Mouse (Mus musculus): Measurements from ENCODE around the gene Ttll13.

Ttll13 gene

DNA sequence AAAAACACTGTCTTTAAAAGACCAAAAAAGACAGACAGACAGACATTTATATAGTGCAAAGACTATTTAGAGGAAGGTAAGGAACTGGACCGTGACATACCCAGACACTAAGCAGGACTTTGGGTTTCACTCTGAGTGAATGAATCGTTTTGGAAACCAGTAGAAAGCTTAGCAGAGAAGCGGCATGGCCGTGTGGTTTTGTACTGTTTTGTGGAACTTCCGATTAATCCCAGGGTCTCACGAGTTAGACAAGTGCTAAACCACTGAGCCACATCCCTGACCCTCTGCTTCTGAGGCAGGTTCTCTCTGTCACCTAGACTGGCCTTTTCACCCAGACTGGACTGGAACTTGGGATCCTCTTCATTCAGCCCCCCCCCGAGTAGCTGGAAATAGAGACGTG, 31.7 kb upstream of the Ttll13 start:
- DNase-seq (ENCODE audit: low spot score): no peak

DNA sequence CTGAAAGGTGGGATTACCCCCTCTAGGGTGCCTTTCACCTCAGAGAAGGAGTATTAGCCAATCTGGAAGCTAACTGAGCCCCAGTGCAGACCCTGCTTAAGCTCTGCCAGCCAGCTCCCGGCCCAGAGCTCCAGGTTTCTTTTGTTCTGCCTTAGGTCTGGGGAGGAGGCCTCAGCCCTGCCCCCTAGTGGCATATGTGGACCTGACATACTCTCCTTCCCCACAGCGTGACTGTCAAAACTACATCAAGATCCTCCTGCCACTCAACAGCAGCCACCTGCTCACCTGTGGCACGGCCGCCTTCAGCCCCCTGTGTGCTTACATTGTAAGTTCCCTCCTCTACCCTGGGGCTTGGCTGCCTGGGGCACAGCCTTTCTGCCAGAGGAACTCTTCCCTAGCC, 30.8 kb upstream of the Ttll13 start:
- DNase-seq (ENCODE audit: low spot score): no peak

DNA sequence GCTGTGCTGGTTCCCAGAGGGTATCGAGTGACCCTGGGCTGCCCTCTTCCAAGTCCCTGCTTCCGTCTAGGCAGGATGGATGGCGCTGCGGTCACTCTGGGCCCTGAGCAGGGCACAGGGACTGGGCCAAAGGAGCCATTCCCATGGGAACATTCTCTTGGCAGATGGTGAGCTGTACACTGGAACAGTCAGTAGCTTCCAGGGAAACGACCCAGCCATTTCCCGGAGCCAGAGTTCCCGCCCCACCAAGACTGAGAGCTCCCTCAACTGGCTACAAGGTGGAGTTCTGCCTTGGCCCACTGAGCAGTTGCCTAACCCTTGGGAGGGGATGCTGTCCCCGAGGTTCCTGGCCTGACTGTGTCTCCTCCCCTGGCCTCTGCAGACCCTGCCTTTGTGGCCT, 29.6 kb upstream of the Ttll13 start:
- no peak for DNase-seq (ENCODE audit: low spot score)

DNA sequence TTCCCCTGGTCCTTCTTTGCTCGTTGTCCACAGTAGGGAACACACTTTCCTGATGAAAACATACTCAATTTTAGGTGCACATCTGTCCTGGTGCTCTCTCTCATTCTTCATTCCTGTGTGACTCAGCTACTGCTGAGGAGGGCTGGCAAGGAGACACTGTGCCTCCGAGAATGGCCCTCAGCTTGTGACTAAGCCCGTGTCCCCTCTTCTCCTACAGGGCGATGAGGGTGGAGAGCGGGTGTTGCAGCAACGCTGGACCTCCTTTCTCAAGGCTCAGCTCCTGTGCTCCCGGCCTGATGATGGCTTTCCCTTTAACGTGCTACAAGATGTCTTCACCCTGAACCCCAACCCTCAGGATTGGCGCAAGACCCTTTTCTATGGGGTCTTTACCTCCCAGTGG, 27.5 kb upstream of the Ttll13 start:
- DNase-seq (ENCODE audit: low spot score): no peak

DNA sequence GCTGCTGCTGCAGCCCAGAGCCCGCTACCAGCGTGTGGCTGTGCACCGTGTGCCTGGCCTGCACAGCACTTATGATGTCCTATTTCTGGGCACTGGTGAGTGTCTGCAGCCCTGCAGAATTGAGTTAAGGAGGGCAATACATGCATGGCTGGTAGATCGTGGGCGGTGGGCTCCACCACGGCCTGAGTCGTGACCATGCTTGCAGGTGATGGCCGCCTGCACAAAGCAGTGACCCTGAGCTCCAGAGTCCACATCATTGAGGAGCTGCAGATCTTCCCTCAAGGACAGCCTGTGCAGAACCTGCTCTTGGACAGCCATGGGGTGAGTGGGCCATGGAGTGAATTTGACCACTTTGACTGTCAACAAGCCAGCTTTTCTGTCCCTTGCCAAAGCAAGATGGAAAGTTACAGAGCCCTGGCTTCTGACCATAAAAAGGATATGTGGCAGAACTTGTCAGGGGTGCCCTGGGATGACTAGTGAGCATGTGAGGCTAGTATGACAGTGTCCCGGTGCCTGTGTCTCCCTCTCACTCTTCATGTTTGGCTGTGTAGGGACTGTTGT, 25.9 kb upstream of the Ttll13 start:
- DNase-seq (ENCODE audit: low spot score): no peak

- no peak for DNase-seq (ENCODE audit: low spot score)
Observed at GRCm38 (mm10) chr7:80221179-80221750, 24.9 kb upstream of the Ttll13 start.

- DNase-seq (ENCODE audit: low spot score): no peak
Observed at GRCm38 (mm10) chr7:80227065-80227464, 19.1 kb upstream of the Ttll13 start.

GRCm38 (mm10) chr7:80230196-80230595, 16.0 kb upstream of the Ttll13 start:
- DNase-seq (ENCODE audit: low spot score): no peak

DNA sequence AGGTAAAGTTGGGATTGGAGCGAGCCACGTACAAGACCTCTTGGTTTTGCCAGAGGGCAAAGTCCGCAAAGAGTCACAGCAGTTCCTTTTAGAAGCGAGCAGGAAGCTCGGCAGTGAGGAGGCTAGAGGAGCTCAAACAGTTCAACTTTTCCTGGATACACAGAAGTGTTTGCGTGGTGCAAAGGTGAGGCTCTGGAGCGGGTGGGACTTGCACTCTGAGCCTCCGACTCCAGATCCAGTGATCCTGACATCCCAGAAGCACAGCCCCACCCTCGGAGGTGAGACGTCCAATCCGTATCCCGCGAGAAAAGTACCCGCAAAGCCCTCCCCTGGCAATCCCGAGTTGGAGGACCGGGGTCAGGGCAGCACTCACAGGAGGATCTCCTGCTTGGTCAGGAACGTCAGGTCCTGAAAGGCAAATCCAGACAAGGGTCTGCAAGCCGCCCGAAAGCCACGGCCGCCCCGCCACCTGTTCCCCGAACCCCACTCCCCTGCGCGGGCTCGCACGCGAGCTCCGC, 14.1 kb upstream of the Ttll13 start:
- no peak for DNase-seq (ENCODE audit: low spot score)

DNA sequence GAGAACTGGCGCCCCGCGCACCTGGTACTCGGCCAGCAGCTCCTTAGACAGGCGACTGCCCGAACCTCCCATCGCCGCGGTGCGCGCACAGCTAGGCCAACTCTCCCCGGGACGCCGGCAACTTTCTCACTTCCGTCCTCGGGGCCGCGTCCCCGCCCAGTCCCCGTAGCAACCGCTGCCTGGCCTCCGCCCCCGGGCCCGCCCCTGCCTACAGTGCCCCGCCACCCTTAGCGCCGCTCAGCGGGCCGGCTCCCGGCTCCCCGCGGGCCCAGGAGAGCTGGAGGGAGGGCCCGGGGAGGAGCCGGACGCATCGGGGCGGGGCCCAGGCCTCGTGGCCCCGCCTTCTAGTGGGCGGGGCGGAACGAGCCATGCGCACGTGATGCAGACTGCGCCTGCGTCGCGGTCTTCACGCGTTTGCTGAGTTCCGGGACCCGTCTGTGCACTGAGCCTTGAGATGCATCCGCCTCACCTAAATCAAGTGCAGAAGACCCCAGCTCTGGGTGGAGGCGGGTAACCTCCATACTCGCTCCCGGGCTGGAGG, 13.6 kb upstream of the Ttll13 start, which contains the start of the genes Cib1 and Gdpgp1:
TSS of gene Cib1 (minus strand) at position 325 of the 541 bp plus-strand sequence.
TSS of gene Gdpgp1 (plus strand) at position 377 of the 541 bp plus-strand sequence.
- DNase-seq (ENCODE audit: low spot score): peak; percentile 97

DNA sequence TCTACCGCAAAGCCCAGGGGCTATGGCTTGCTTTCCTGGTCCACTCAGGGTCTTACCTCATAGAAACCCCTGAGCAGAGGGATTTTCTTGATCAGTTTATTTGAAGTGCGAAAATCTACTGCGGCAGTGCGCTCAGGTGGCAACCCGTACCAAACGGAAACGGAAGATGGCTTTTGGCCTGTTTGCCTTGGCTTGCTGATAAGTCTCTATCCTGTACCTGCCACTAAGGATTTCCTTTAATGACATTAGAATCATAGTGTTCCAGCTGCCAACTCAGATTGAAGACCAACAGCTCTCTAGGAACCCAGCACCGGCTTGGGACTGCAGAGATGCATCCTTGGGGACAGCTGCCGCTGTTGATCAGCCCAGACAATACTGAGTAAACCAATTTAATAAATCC, 12.4 kb upstream of the Ttll13 start:
- DNase-seq (ENCODE audit: low spot score): no peak

DNA sequence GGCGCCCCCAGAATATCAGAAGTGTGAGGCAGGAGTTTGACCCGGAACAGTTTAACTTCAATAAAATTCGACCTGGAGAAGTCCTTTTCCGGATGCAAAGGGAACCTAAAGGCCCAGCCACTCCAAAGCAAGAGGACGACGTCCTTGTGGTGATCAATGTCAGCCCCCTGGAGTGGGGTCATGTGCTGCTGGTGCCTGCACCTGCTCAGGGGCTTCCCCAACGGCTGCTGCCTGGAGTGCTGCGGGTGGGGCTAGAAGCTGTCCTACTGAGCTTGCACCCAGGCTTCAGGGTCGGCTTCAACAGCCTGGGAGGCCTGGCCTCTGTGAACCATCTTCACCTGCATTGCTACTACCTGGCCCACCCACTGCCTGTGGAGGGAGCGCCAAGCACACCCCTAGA, 7.6 kb upstream of the Ttll13 start:
- no peak for DNase-seq (ENCODE audit: low spot score)

DNA sequence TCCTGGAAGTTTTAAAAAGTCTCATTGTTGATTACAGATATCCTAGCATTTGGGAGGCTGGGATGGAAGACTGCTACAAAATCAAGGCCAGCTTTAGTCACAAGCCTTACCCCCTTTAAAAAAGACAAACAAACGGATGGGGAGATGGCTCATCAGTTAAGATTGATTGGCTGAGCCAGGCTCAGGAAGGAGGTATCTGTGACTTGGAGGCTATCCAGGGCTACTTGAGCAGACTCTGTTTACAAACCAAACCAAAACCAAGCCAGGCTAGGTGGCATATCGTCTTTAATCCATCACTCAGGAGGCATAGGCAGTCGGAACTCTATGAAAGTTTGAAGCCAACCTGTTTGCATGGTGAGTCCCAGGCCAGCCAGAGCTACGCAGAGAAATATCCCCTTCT, 4.5 kb upstream of the Ttll13 start:
- no peak for DNase-seq (ENCODE audit: low spot score)

DNA sequence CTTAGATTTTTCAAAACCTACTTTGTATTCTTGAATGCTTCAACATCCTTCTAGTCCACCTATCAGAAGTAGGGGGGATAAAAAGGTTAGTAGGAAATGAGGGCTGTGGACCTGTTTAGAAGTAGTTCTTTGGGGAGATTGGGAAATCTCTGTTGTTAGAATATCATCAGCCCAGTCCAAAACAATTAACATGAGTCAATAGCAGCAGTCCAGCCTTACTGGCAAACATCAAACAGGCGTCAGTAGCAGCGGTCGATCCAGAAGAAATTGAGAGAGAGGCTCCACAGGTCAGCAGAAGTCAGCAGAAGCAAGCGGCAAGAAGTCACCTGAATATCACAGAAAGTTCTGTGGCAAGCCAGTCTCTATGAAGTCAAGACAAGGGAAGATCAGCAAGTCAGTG, 1.3 kb upstream of the Ttll13 start:
- DNase-seq (ENCODE audit: low spot score): no peak

DNA sequence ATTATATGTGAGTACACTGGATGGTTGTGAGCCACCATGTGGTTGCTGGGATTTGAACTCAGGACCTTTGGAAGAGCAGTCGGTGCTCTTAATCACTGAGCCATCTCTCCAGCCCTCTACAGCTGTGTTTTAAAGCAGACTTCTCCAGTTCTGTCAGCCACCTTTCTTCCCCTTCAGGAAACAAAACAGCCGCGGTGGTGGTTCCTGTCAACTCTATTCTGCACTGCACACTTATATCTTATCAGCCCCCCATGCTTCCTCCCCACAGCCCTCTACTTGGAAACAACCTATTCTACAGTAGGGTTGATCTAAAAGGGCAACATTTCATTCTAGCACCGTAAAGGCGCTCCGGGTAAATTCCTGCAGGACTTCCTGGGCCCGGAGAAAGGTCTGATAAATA, 683 bp downstream of the Ttll13 start:
- DNase-seq (ENCODE audit: low spot score): no peak

GRCm38 (mm10) chr7:80252437-80252836, 6.3 kb downstream of the Ttll13 start:
- no peak for DNase-seq (ENCODE audit: low spot score)

- no peak for DNase-seq (ENCODE audit: low spot score)
Observed at GRCm38 (mm10) chr7:80252886-80253285, 6.7 kb downstream of the Ttll13 start.

DNA sequence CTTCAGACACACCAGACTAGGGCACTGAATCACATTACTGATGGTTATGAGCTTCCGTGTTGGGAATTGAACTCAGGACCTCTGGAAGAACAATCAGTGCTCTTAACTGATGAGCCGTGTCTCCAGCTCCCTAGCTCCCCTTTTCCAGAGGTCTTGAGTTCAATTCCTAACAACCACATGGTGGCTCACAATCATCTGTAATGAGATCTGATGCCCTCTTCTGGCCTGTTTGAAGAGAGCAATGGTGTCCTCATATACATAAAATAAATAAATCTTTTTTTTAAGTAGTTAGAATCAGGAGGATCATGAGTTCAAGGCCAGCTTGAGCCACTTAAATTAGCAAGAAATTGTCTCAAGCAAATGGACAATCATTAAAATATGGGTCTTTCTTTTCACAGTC, 9.8 kb downstream of the Ttll13 start:
- no peak for DNase-seq (ENCODE audit: low spot score)

GRCm38 (mm10) chr7:80257706-80258105, 11.5 kb downstream of the Ttll13 start:
- no peak for DNase-seq (ENCODE audit: low spot score)

GRCm38 (mm10) chr7:80260625-80261371, 14.6 kb downstream of the Ttll13 start, which contains the start of gene Ngrn:
TSS of gene Ngrn (plus strand) at chr7:80261215.
- DNase-seq (ENCODE audit: low spot score): peak; percentile 72

GRCm38 (mm10) chr7:80261372-80261990, 15.3 kb downstream of the Ttll13 start:
- no peak for DNase-seq (ENCODE audit: low spot score)

GRCm38 (mm10) chr7:80264606-80265005, 18.4 kb downstream of the Ttll13 start:
- no peak for DNase-seq (ENCODE audit: low spot score)
